ENCODE assay signal across 8 mouse cellular contexts in the genomic region with DNA sequence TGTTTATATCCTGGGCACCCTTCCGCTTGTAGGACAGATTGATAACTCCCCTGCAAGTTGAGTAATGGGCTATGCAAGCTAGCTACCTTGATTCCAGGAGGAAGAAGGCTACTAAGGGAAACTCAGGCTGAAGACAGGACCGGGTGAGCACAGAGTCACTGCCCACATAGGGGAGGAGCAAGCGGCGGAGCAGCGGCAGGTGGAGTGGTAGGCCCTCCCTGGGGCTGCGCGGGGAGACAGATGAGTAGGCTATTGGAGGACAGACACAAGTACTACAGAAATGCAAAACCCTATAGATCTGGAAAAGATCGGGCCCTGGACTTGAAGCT. TPM values are rescaled to one million over a fixed set of nuclear protein-coding genes. Genes with fewer than 3 reads are reported as not detected.
DNase-seq lines count a peak whose midpoint lies in the region; ATAC-seq and TF ChIP-seq lines count a peak whose summit lies in the region.

No protein-coding gene starts in this region.

- WGBS in embryonic facial prominence, embryonic 10.5 days, result 7% methylated on average over 8 of the region's 8 CpGs
- 8% methylated on average over 8 of the region's 8 CpGs for WGBS in liver, embryonic 12.5 days (ENCODE audit: insufficient replicate concordance)

- no peak overlapping the region for H3K27ac ChIP-seq in testis, adult 2 months (ENCODE audit: control insufficient read depth, insufficient read depth, low read depth, low read length)
- no peak overlapping the region for H3K27ac ChIP-seq in embryonic facial prominence, embryonic 10.5 days (replicated peaks)
- H3K27ac ChIP-seq in liver, embryonic 12.5 days, result no peak overlapping the region

- peaks cover 2% of the 10 kb centered on the region; the same call in 1 of the 2 replicates for H3K4me1 ChIP-seq in testis, adult 2 months (ENCODE audit: control insufficient read depth, insufficient read depth, low read length)
- H3K4me1 ChIP-seq in embryonic facial prominence, embryonic 10.5 days, result peaks cover 8% of the 10 kb centered on the region
- H3K4me1 ChIP-seq in liver, embryonic 12.5 days, result peaks cover 9% of the 10 kb centered on the region; the same call in 1 of the 2 replicates

- no peak for TF ChIP-seq POLR2A in testis, adult 2 months (IDR thresholded peaks at IDR 0.05; ENCODE audit: control insufficient read depth, low read depth, low read length)

- H3K36me3 ChIP-seq in testis, adult 2 months (ENCODE audit: control insufficient read depth, insufficient read depth, low read length), result no peaks in the 10 kb centered on the region
- no peaks in the 10 kb centered on the region for H3K36me3 ChIP-seq in embryonic facial prominence, embryonic 10.5 days (replicated peaks)
- H3K36me3 ChIP-seq in liver, embryonic 12.5 days, result no peaks in the 10 kb centered on the region

- TF ChIP-seq CTCF in testis, adult 2 months (IDR thresholded peaks at IDR 0.05; ENCODE audit: control insufficient read depth, insufficient read depth, insufficient replicate concordance, low read depth, low read length), result no peak

- peak; percentile 86 for ATAC-seq in liver, embryonic 12.5 days

- peak overlapping the region; percentile 54 for H3K4me3 ChIP-seq in testis, adult 2 months (ENCODE audit: control insufficient read depth, low read depth, low read length)
- peak overlapping the region; percentile 58 for H3K4me3 ChIP-seq in embryonic facial prominence, embryonic 10.5 days
- peak overlapping the region; percentile 56 for H3K4me3 ChIP-seq in liver, embryonic 12.5 days

- H3K27me3 ChIP-seq in testis, adult 2 months (ENCODE audit: control insufficient read depth, insufficient read depth, low read length), result no peaks in the 10 kb centered on the region
- peaks cover 26% of the 10 kb centered on the region for H3K27me3 ChIP-seq in embryonic facial prominence, embryonic 10.5 days (replicated peaks; ENCODE audit: low read depth, poor library complexity, severe bottlenecking)
- no peaks in the 10 kb centered on the region; the same call in 1 of the 2 replicates for H3K27me3 ChIP-seq in liver, embryonic 12.5 days (replicated peaks)

- peak overlapping the region; percentile 54; the same call in 1 of the 2 replicates for H3K9ac ChIP-seq in liver, embryonic 12.5 days

- no peak for DNase-seq in testis, postnatal 14 days (ENCODE audit: low spot score)
- peak; percentile 49 for DNase-seq in embryonic facial prominence, embryonic 10.5 days (ENCODE audit: low spot score)
- peak; percentile 71 for DNase-seq in induced T-regulatory cell, adult 2 months (ENCODE audit: low read depth)
- DNase-seq in neural tube, embryonic 10.5 days (ENCODE audit: extremely low spot score, low spot score), result peak; percentile 37
- DNase-seq in layer of hippocampus, postnatal 36 days, result no peak
- DNase-seq in layer of hippocampus, adult 9-10 months (ENCODE audit: low spot score), result no peak

- H3K9me3 ChIP-seq in embryonic facial prominence, embryonic 10.5 days, result no peaks in the 10 kb centered on the region
- H3K9me3 ChIP-seq in liver, embryonic 12.5 days (replicated peaks), result 0 out of 2 replicates have a peak, but pooled peaks cover 3% of the 10 kb centered on the region

- peak overlapping the region; percentile 82 for H3K4me2 ChIP-seq in liver, embryonic 12.5 days

RNA-seq across cellular contexts. Expression of a gene that starts 10.7 kb away (rescaled TPM):
- polyA plus RNA-seq in testis, adult 2 months (2012; rRNA removed), result 4.3 and 4.6 TPM in 2 replicates
- 27.7 and 35.2 TPM in 2 replicates for polyA plus RNA-seq in embryonic facial prominence, embryonic 10.5 days (2016; fragmentation: Nextera tagmentation; extraction: Ambion mirVana)
- 16.8 and 17.4 TPM in 2 replicates for polyA plus RNA-seq in liver, embryonic 12.5 days (2016; fragmentation: Nextera tagmentation; extraction: Ambion mirVana)
- 10 to 100 TPM; 54.5 to 58.5 TPM for total RNA-seq in layer of hippocampus, postnatal 36 days (2021)

RNA-seq across cellular contexts. Expression of a gene that starts 24.8 kb away (rescaled TPM):
- 0.66 and 1.1 TPM in 2 replicates for polyA plus RNA-seq in testis, adult 2 months (2012; rRNA removed)
- polyA plus RNA-seq in embryonic facial prominence, embryonic 10.5 days (2016; fragmentation: Nextera tagmentation; extraction: Ambion mirVana), result 0.10 TPM in 1 of 2 replicates, not detected in the other
- 0.17 TPM in 1 of 2 replicates, not detected in the other for polyA plus RNA-seq in liver, embryonic 12.5 days (2016; fragmentation: Nextera tagmentation; extraction: Ambion mirVana)
- not detected for total RNA-seq in layer of hippocampus, postnatal 36 days (2021)

RNA-seq across cellular contexts. Expression of a gene that starts 32.4 kb away (rescaled TPM):
- polyA plus RNA-seq in testis, adult 2 months (2012; rRNA removed), result not detected in 2 replicates
- not detected in 2 replicates for polyA plus RNA-seq in embryonic facial prominence, embryonic 10.5 days (2016; fragmentation: Nextera tagmentation; extraction: Ambion mirVana)
- not detected in 2 replicates for polyA plus RNA-seq in liver, embryonic 12.5 days (2016; fragmentation: Nextera tagmentation; extraction: Ambion mirVana)
- not detected for total RNA-seq in layer of hippocampus, postnatal 36 days (2021)

Comparison
In these comparisons a context has a peak if more than half of its experiments do, and no peak if none do; other contexts are left out.
1. DNase-seq: peak in embryonic facial prominence, embryonic 10.5 days (single experiment), induced T-regulatory cell, adult 2 months (single experiment) and neural tube, embryonic 10.5 days (single experiment); none in testis, postnatal 14 days (single experiment), layer of hippocampus, postnatal 36 days (0 of 2) and layer of hippocampus, adult 9-10 months (single experiment).
2. Peak in every context shown above with its lines, with median percentiles within 50 percentile points of each other: H3K4me3 ChIP-seq.